Mouse (Mus musculus) MEL (cell line): ENCODE data around the gene Atxn10. TPM values are rescaled to one million over a fixed set of nuclear protein-coding genes. Genes with fewer than 3 reads are reported as not detected.

Experiments
- DNase-seq: peaks from one replicate; pipeline ENCODE4 v3.0.0; 2011; ENCODE audit warnings: low read depth, low spot score
- H3K27ac ChIP-seq: 2 replicates; pipeline ENCODE4 v1.5.1; 2012; ENCODE audit warnings: low read depth, mild to moderate bottlenecking, control low read depth, low read length, moderate library complexity; ENCODE audit not compliant: control insufficient read depth
- H3K27me3 ChIP-seq, 2 experiments: fragments of 150-350 bp in 1 of 2; sonication (generic) in 1 of 2; 2 replicates each; pipeline ENCODE4 v1.6.1; 2012; ENCODE audit warnings: low read length in 2 of 2, mild to moderate bottlenecking in 2 of 2, improper control_type of control experiment in 1 of 2, moderate library complexity in 1 of 2; ENCODE audit not compliant: insufficient read depth in 2 of 2, control insufficient read depth in 1 of 2
- H3K36me3 ChIP-seq, 2 experiments: 2 replicates each; pipeline ENCODE4 v1.6.1; 2012 to 2014; ENCODE audit warnings: low read length in 2 of 2, improper control_type of control experiment in 1 of 2, inconsistent platforms in 1 of 2, mild to moderate bottlenecking in 1 of 2; ENCODE audit not compliant: insufficient read depth in 2 of 2, control insufficient read depth in 1 of 2
- H3K4me1 ChIP-seq, 2 experiments: fragments of 150-350 bp in 1 of 2; sonication (generic) in 1 of 2; 2 replicates each; pipeline ENCODE4 v1.6.1; 2012; ENCODE audit warnings: low read length in 2 of 2, improper control_type of control experiment in 1 of 2, mild to moderate bottlenecking in 1 of 2; ENCODE audit not compliant: insufficient read depth in 2 of 2, control insufficient read depth in 1 of 2
- H3K4me3 ChIP-seq, 2 experiments: fragments of 150-350 bp in 1 of 2; sonication (generic) in 1 of 2; 2 replicates each; pipeline ENCODE4 v1.5.1; 2012; ENCODE audit warnings: low read depth in 2 of 2, low read length in 2 of 2, mild to moderate bottlenecking in 2 of 2, moderate library complexity in 2 of 2, control low read depth in 1 of 2, improper control_type of control experiment in 1 of 2; ENCODE audit not compliant: control insufficient read depth in 1 of 2, insufficient read depth in 1 of 2
- H3K79me2 ChIP-seq: 2 replicates; pipeline ENCODE4 v1.6.1; 2012; ENCODE audit warnings: mild to moderate bottlenecking, low read length, moderate library complexity; ENCODE audit not compliant: control insufficient read depth, poor library complexity, insufficient read depth
- H3K9ac ChIP-seq: 2 replicates; pipeline ENCODE4 v1.6.1; 2012; ENCODE audit warnings: low read depth, mild to moderate bottlenecking, control low read depth, low read length, moderate library complexity; ENCODE audit not compliant: control insufficient read depth, poor library complexity, severe bottlenecking
- H3K9me3 ChIP-seq: fragments of 150-350 bp; sonication (generic); replicated peaks from 2 replicates; pipeline ENCODE4 v1.6.1; 2012; ENCODE audit warnings: mild to moderate bottlenecking, low read length, improper control_type of control experiment, moderate library complexity; ENCODE audit not compliant: insufficient read depth
- BHLHE40 ChIP-seq: IDR thresholded peaks from 2 replicates; pipeline ENCODE4 v1.6.1; 2012; ENCODE audit warnings: low read depth, mild to moderate bottlenecking, inconsistent platforms, low read length, improper control_type of control experiment, borderline replicate concordance
- CHD2 ChIP-seq: IDR thresholded peaks from 2 replicates; pipeline ENCODE4 v1.6.1; 2011; ENCODE audit warnings: low read length, improper control_type of control experiment
- EP300 ChIP-seq, 2 experiments: IDR thresholded peaks; 2 replicates each; pipeline ENCODE4 v1.6.1; 2011; ENCODE audit warnings: improper control_type of control experiment in 2 of 2, low read length in 2 of 2, low read depth in 1 of 2, mild to moderate bottlenecking in 1 of 2
- ETS1 ChIP-seq: IDR thresholded peaks from 2 replicates; pipeline ENCODE4 v1.6.1; 2012; ENCODE audit warnings: low read depth, mild to moderate bottlenecking, inconsistent platforms, low read length, improper control_type of control experiment, moderate library complexity
- HCFC1 ChIP-seq: IDR thresholded peaks from 2 replicates; pipeline ENCODE4 v1.6.1; 2012; ENCODE audit warnings: low read depth, mild to moderate bottlenecking, inconsistent platforms, low read length, improper control_type of control experiment, moderate library complexity
- JUND ChIP-seq: IDR thresholded peaks from 2 replicates; pipeline ENCODE4 v1.6.1; 2011; ENCODE audit warnings: low read depth, mild to moderate bottlenecking, improper control_type of control experiment, low read length
- KAT2A ChIP-seq: conservative IDR thresholded peaks from 2 replicates; pipeline ENCODE4 v1.6.1; 2012; ENCODE audit warnings: low read depth, low read length, improper control_type of control experiment, inconsistent platforms
- MAX ChIP-seq: IDR thresholded peaks from 2 replicates; pipeline ENCODE4 v1.6.1; 2011; ENCODE audit warnings: low read length, improper control_type of control experiment
- MAZ ChIP-seq: IDR thresholded peaks from 2 replicates; pipeline ENCODE4 v1.6.1; 2012; ENCODE audit warnings: low read depth, mild to moderate bottlenecking, inconsistent platforms, low read length, improper control_type of control experiment
- NELFE ChIP-seq: IDR thresholded peaks from 2 replicates; pipeline ENCODE4 v1.6.1; 2011; ENCODE audit warnings: low read depth, low read length, improper control_type of control experiment
- NRF1 ChIP-seq: IDR thresholded peaks from 2 replicates; pipeline ENCODE4 v1.6.1; 2014; ENCODE audit warnings: low read depth, mild to moderate bottlenecking, inconsistent platforms, low read length, improper control_type of control experiment, moderate library complexity; ENCODE audit not compliant: poor library complexity, insufficient read depth, severe bottlenecking
- POLR2AphosphoS2 ChIP-seq: IDR thresholded peaks from 2 replicates; pipeline ENCODE4 v1.6.1; 2011; ENCODE audit warnings: low read length, improper control_type of control experiment
- RCOR1 ChIP-seq: IDR thresholded peaks from 2 replicates; pipeline ENCODE4 v1.6.1; 2012; ENCODE audit warnings: low read depth, mild to moderate bottlenecking, inconsistent platforms, low read length, improper control_type of control experiment
- SIN3A ChIP-seq: IDR thresholded peaks from 2 replicates; pipeline ENCODE4 v1.6.1; 2012; ENCODE audit warnings: low read length, improper control_type of control experiment, inconsistent platforms
- TAL1 ChIP-seq: IDR thresholded peaks from 2 replicates; pipeline ENCODE4 v1.6.1; 2012; ENCODE audit warnings: mild to moderate bottlenecking, inconsistent platforms, low read length, moderate library complexity, mixed read lengths
- TBP ChIP-seq: IDR thresholded peaks from 2 replicates; pipeline ENCODE4 v1.8.0; 2011; ENCODE audit warnings: low read depth, low read length, improper control_type of control experiment
- USF1 ChIP-seq: IDR thresholded peaks from 2 replicates; pipeline ENCODE4 v1.6.1; 2014; ENCODE audit warnings: low read depth, mild to moderate bottlenecking, inconsistent platforms, low read length, improper control_type of control experiment, moderate library complexity
- USF2 ChIP-seq, 2 experiments: IDR thresholded peaks; 2 replicates each; pipeline ENCODE4 v1.6.1; 2011 to 2012; ENCODE audit warnings: improper control_type of control experiment in 2 of 2, low read length in 2 of 2, borderline replicate concordance in 1 of 2, inconsistent platforms in 1 of 2, low read depth in 1 of 2, mild to moderate bottlenecking in 1 of 2; ENCODE audit not compliant: insufficient read depth in 1 of 2
- ZMIZ1 ChIP-seq: IDR thresholded peaks from 2 replicates; pipeline ENCODE4 v1.6.1; 2012; ENCODE audit warnings: low read depth, mild to moderate bottlenecking, inconsistent platforms, low read length, improper control_type of control experiment, moderate library complexity
- ZNF384 ChIP-seq: IDR thresholded peaks from 2 replicates; pipeline ENCODE4 v1.6.1; 2012; ENCODE audit warnings: low read depth, mild to moderate bottlenecking, inconsistent platforms, low read length, improper control_type of control experiment
- polyA plus RNA-seq, 2 experiments: library from polyadenylated mRNA; stranded (reverse) in 1 of 2; unstranded in 1 of 2; fragments of >175 nt in 1 of 2; fragments of >200 nt in 1 of 2; gene quantifications; 2 replicates each; pipeline versions ENCODE4 v1.2.1 to v1.2.4; 2012; ENCODE audit warnings: low replicate concordance in 2 of 2, low read depth in 1 of 2; ENCODE audit not compliant: insufficient read length in 2 of 2, insufficient read depth in 1 of 2, missing spikeins in 1 of 2
- total RNA-seq: library from RNA; depleted of rRNA; stranded (reverse); fragments of 300-350 nt; gene quantifications from 2 replicates; pipeline ENCODE4 v1.2.3, GENCODE M21; 2012

The Atxn10 gene
- total and polyA plus RNA-seq, 3 experiments: 24.5 to 75.6 (median 45.0) TPM

- H3K27ac ChIP-seq: no peak overlapping the region
- no peaks in the 10 kb centered on the region for H3K79me2 ChIP-seq
- no peak for DNase-seq
- H3K9ac ChIP-seq: no peak overlapping the region
- H3K4me3 ChIP-seq: no peak overlapping the region
- no peaks in the 10 kb centered on the region for H3K36me3 ChIP-seq
- H3K9me3 ChIP-seq: no peaks in the 10 kb centered on the region
- TF ChIP-seq ETS1 (no peak), MAZ (no peak), USF2 (IDR thresholded peaks at IDR 0.05; ENCODE audit: borderline replicate concordance in 1 of 2, insufficient read depth in 1 of 2, low read depth in 1 of 2, low read length in 2 of 2) (no peak), RCOR1 (no peak), TBP (no peak), USF1 (no peak), NRF1 (no peak), SIN3A (no peak), POLR2AphosphoS2 (no peak), BHLHE40 (no peak), MAX (no peak), JUND (no peak)
- peaks cover 0 to under 1% of the 10 kb centered on the region in 2 experiments; a peak in 2 of 4 replicates for H3K27me3 ChIP-seq
- no peaks in the 10 kb centered on the region for H3K4me1 ChIP-seq
Observed at GRCm38 (mm10) chr15:85494163-85494621, 158.1 kb downstream of the Atxn10 start.

GRCm38 (mm10) chr15:85497548-85497947 lies 161.5 kb downstream of the Atxn10 start:
- Histone ChIP-seq H3K9ac (no peak overlapping the region), H3K36me3 (no peaks in the 10 kb centered on the region), H3K79me2 (no peaks in the 10 kb centered on the region), H3K27ac (no peak overlapping the region), H3K4me1 (no peaks in the 10 kb centered on the region), H3K9me3 (no peaks in the 10 kb centered on the region), H3K27me3 (no peaks in the 10 kb centered on the region; a peak in 1 of 4 replicates), H3K4me3 (no peak overlapping the region)
- TF ChIP-seq ZMIZ1 (no peak), CHD2 (no peak), BHLHE40 (no peak)
- DNase-seq: no peak

DNA sequence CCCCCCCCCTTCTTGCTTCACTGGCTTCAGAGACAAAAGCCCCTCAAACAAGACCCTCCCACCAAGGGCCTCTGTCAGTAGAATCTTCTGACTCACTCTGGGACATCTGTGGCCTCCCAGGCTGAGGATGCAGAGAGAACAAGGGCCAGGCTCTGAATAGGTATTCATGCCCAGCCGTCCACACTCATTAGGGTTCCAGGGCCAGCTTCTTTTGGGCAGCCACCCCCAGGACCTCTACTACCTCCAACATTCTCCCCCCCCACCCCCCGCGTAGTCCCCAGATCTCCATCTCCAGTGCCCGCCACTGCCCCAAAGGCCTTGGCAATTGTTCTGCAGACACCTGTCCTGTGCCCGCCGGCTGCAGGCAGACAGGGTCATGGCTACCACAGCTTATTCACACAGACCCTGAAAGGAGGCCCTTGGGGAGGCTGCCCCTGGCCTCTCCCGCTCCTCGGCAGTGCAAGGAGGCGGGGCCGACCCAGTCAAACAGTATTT lies 162.0 kb downstream of the Atxn10 start:
- Histone ChIP-seq H3K27ac (no peak overlapping the region), H3K4me3 (no peak overlapping the region), H3K4me1 (no peaks in the 10 kb centered on the region), H3K9ac (no peak overlapping the region), H3K9me3 (no peaks in the 10 kb centered on the region), H3K79me2 (no peaks in the 10 kb centered on the region), H3K36me3 (no peaks in the 10 kb centered on the region), H3K27me3 (no peaks in the 10 kb centered on the region)
- TF ChIP-seq KAT2A (no peak), ETS1 (no peak), ZMIZ1 (no peak), TBP (no peak), ZNF384 (no peak), POLR2AphosphoS2 (no peak), BHLHE40 (no peak), NELFE (no peak), EP300 (IDR thresholded peaks at IDR 0.05; ENCODE audit: low read depth in 1 of 2, low read length in 2 of 2) (no peak), HCFC1 (no peak), MAZ (no peak), TAL1 (no peak)
- no peak for DNase-seq
